Mouse (Mus musculus): ENCODE measurements at regions not wholly inside any gene's neighbourhood (a gene's known extent, or its start where the extent isn't known, plus 50 kb on each side); places are given as distances from the start of the nearest gene placed in this dataset.

DNA sequence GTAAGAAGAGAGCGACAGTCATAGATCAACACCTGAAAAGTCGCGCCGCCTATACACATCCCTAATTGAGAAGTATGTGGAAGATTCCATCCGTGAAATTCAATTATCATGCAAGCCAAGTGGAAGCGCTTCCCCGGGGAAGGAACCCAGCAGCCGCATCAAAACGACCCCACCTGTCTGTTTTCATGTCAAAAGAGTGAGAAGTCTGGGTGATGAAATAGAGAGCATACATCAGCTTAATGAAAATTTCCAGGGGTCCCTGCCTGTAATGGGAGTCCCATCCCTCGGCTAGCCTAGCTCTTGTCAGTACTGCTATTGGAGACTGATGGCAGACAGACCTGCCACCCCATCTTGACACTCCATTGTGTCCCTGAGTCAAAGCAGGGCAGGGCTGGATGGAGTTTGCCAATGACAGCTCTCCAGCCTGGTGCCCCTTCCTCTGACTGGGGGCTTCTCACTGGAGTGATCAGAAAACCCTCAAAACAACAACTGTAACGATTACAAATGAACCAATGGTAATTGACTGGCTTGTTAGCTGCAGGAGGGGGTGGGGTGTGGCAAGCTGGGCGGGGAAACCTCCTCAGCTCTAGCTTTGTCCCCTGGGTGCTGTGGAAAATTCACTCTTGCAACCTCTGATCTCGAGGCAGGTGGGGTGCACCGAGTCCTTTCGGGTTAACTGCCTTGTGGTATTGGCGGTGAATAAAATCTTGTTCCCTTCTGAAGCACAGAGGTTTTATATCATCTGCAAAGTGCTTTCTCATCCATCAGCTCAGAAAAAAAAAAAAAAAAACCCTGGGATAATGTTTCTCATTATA is 126.4 kb upstream of the Aldh1b1 start:
- no peaks in the 10 kb centered on the region for H3K36me3 ChIP-seq
- H3K4me2 ChIP-seq = no peak overlapping the region
- no peak overlapping the region for H3K9ac ChIP-seq
- H3K4me1 ChIP-seq = no peaks in the 10 kb centered on the region
- no peak for ATAC-seq (ENCODE audit: insufficient number of reproducible peaks, low FRiP score, low TSS enrichment, low read depth)
- no peak overlapping the region for H3K4me3 ChIP-seq
- 51% methylated on average over 16 of the region's 16 CpGs for WGBS
- H3K27me3 ChIP-seq = no peaks in the 10 kb centered on the region; the same call in 1 of the 2 replicates
- no peak overlapping the region for H3K27ac ChIP-seq
- no peaks in the 10 kb centered on the region for H3K9me3 ChIP-seq

DNA sequence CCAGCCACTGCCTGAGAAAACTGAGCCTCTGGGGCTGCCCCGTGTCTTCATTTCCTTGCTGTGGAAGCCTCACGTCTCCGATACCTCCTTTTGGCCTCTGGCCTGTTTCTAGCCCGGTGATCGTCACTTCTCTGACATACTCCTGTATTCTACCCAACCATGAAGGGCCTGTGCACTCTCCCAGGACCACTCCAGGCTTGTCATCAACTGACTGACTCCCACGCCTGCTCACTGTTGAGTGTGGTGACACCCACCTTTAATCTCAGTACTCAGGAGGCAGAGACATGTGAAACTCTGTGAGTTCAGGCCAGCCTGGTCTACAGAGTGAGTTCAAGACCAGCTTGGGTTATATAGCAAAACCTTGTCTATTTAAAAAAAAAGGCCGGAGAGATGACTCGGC is 132.1 kb upstream of the Shb start:
- H3K4me2 ChIP-seq = no peak overlapping the region
- H3K27ac ChIP-seq = no peak overlapping the region
- no peak overlapping the region for H3K9ac ChIP-seq
- 80% methylated on average over 8 of the region's 8 CpGs for WGBS
- no peak for ATAC-seq (ENCODE audit: insufficient number of reproducible peaks, low FRiP score, low TSS enrichment, low read depth)
- no peaks in the 10 kb centered on the region for H3K4me1 ChIP-seq
- no peak overlapping the region for H3K4me3 ChIP-seq
- no peaks in the 10 kb centered on the region for H3K27me3 ChIP-seq
- H3K36me3 ChIP-seq = no peaks in the 10 kb centered on the region
- no peaks in the 10 kb centered on the region for H3K9me3 ChIP-seq

DNA sequence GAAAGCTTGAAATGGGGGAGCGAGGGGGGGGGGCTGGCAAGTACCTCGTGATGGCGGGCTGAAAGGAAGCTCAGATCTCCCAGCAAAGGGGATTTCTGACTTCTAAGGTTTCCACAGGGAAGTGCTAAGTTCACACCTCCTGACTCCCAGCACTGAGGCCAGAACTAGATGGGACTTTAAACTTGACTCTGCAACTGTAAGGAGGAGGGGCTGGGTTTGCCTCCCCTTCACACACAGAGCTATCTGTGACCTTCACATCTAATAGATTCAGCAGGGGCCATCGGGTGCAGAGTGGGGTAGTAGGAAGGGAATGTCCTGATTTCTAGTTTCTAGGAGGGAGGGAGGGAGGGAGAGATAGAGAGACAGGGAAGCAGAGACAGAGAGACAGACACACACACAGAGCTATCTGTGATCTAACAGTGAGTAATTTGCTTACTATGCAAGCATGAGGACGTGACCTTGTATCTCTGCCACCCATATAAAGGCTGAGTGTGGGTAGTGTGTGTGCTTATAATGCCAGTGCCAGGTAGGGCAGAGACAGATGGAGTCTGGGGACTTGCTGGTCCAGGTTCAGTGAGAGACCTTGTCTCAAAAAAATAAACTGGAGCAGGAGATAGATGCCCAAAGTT is 125.2 kb upstream of the Shb start:
- H3K4me2 ChIP-seq = no peak overlapping the region
- H3K27me3 ChIP-seq = no peaks in the 10 kb centered on the region
- no peaks in the 10 kb centered on the region for H3K9me3 ChIP-seq
- no peak for ATAC-seq (ENCODE audit: insufficient number of reproducible peaks, low FRiP score, low TSS enrichment, low read depth)
- no peak overlapping the region for H3K27ac ChIP-seq
- no peaks in the 10 kb centered on the region for H3K36me3 ChIP-seq
- WGBS = 27% methylated on average over 5 of the region's 5 CpGs
- no peak overlapping the region for H3K9ac ChIP-seq
- H3K4me1 ChIP-seq = peaks cover 17% of the 10 kb centered on the region; the same call in 1 of the 2 replicates
- H3K4me3 ChIP-seq = no peak overlapping the region

GRCm38 (mm10) chr4:45655780-45656179 is 123.5 kb upstream of the Shb start:
- H3K27me3 ChIP-seq = no peaks in the 10 kb centered on the region
- H3K9me3 ChIP-seq = no peaks in the 10 kb centered on the region
- peaks cover 17% of the 10 kb centered on the region; the same call in 1 of the 2 replicates for H3K4me1 ChIP-seq
- 50% methylated on average over 5 of the region's 5 CpGs for WGBS
- 0 out of 2 replicates have a peak, but pooled peaks have one; percentile 19 for ATAC-seq (ENCODE audit: insufficient number of reproducible peaks, low FRiP score, low TSS enrichment, low read depth)
- no peak overlapping the region for H3K27ac ChIP-seq
- H3K36me3 ChIP-seq = no peaks in the 10 kb centered on the region
- no peak overlapping the region for H3K4me3 ChIP-seq
- no peak overlapping the region for H3K4me2 ChIP-seq
- H3K9ac ChIP-seq = no peak overlapping the region

- no peaks in the 10 kb centered on the region for H3K36me3 ChIP-seq
- no peak overlapping the region for H3K9ac ChIP-seq
- H3K27me3 ChIP-seq = no peaks in the 10 kb centered on the region
- no peak overlapping the region for H3K27ac ChIP-seq
- H3K9me3 ChIP-seq = no peaks in the 10 kb centered on the region
- 19% methylated on average over 4 of the region's 4 CpGs for WGBS
- H3K4me2 ChIP-seq = 0 out of 2 replicates have a peak overlapping the region, but pooled peaks have one; percentile 15
- H3K4me1 ChIP-seq = peaks cover 17% of the 10 kb centered on the region; the same call in 1 of the 2 replicates
- no peak overlapping the region for H3K4me3 ChIP-seq
- ATAC-seq (ENCODE audit: insufficient number of reproducible peaks, low FRiP score, low TSS enrichment, low read depth) = no peak
Measured at GRCm38 (mm10) chr4:45654804-45655155, 122.5 kb upstream of the Shb start.

DNA sequence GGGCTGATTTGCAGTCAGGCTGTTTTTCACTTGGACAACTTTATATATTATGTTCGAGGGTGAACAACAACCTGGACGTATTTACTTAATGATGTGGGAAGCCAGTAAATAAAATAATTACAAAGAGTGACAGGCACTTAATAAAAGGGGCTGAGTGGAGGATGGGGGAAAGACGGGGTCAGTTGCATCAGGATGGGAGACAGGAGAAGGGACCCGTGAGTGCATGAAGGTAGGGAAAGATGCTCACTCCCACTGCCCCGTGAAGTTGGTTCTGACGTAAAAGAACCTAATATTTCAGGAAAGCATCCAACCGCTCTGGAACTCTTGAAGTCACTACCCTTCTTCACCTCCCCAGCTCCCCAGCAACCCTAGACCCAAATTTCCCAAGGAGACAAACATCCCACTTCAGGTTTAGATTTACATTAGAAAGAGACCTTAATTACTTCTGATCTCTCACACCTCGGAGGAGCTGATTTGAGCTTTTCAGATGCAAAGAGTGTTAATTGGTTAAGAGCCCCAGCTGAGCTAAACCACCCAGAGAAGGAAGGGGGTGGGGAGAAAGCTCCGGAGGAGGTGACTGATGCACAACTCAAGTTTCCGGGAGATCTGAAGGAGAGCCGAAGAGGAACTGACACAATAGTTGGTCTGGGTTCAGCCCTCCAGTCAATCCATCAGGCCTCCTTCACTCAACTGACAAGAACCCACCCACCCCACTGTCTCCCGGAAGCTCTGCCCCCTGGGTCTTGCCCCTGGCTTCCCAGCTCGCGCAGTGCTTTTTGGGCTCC is 121.9 kb upstream of the Shb start:
- no peaks in the 10 kb centered on the region for H3K27me3 ChIP-seq
- no peaks in the 10 kb centered on the region for H3K36me3 ChIP-seq
- no peak overlapping the region for H3K9ac ChIP-seq
- ATAC-seq (ENCODE audit: insufficient number of reproducible peaks, low FRiP score, low TSS enrichment, low read depth) = no peak
- H3K4me2 ChIP-seq = 0 out of 2 replicates have a peak overlapping the region, but pooled peaks have one; percentile 15
- peaks cover 17% of the 10 kb centered on the region; the same call in 1 of the 2 replicates for H3K4me1 ChIP-seq
- no peaks in the 10 kb centered on the region for H3K9me3 ChIP-seq
- H3K27ac ChIP-seq = no peak overlapping the region
- 11% methylated on average over 14 of the region's 14 CpGs for WGBS
- H3K4me3 ChIP-seq = no peak overlapping the region

DNA sequence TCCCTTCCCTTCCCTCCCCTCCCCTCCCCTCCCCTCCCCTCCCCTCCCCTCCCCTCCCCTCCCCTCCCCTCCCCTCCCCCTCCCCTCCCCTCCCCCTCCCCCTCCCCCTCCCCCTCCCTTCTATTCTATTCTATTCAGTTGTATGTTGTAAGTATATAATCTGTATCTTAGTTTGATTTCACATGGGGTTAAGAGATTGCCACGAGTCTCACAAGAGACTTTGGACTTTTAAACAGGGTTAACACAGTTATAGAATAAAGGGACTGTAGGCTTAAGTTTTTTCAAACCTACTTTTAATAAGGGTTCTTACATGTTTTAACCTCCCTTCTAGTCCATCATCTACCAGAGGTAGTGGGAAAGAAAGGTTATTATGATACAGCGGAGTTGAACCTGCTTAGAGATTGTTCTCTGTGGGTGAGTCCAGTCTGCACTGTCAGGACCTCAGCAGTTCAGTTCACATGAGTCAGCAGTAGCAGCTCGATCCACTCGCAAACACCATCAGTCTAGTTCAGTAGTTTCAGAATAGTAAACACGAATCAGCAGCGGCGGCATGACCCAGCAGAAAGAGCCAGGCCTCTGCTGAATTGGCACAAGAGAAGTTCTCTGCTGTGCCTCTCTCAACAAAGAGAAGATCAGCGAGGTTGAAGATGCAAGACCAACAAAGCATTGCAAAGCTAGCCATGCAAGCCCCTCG is 116.8 kb upstream of the Shb start:
- Histone ChIP-seq H3K9me3 (no peaks in the 10 kb centered on the region), H3K27ac (no peak overlapping the region), H3K4me2 (no peak overlapping the region), H3K4me3 (no peak overlapping the region), H3K36me3 (no peaks in the 10 kb centered on the region), H3K4me1 (peaks cover 3% of the 10 kb centered on the region; the same call in 1 of the 2 replicates), H3K9ac (no peak overlapping the region), H3K27me3 (no peaks in the 10 kb centered on the region)
- 87% methylated on average over 9 of the region's 9 CpGs for WGBS
- ATAC-seq (ENCODE audit: insufficient number of reproducible peaks, low FRiP score, low TSS enrichment, low read depth) = no peak

DNA sequence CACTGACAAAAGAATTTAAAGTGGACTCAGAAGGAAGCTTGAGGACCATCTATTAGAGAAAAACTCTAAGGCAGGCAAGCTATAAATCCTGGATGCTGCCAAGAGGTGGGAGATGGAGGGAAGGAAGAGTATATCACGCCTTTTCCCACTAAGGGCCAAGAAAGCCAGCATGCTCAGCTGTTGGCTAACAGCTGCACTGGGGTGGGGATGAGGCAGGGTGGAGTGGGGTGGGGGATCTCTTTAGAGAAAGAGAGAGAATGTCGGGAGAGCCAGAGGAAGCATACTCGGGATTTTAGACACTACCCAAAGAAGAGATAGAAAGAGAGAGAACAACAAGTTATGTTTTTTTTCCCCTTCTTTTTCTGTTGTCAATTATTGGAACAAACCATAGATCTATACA is 115.2 kb upstream of the Shb start:
- H3K9ac ChIP-seq = no peak overlapping the region
- H3K4me3 ChIP-seq = no peak overlapping the region
- H3K27me3 ChIP-seq = no peaks in the 10 kb centered on the region
- whole genome bisulfite sequencing = 66% methylated on average over 3 of the region's 3 CpGs
- H3K9me3 ChIP-seq = no peaks in the 10 kb centered on the region
- H3K27ac ChIP-seq = no peak overlapping the region
- ATAC-seq (ENCODE audit: insufficient number of reproducible peaks, low FRiP score, low TSS enrichment, low read depth) = no peak
- H3K4me1 ChIP-seq = no peaks in the 10 kb centered on the region
- no peaks in the 10 kb centered on the region for H3K36me3 ChIP-seq
- H3K4me2 ChIP-seq = no peak overlapping the region

- no peak for ATAC-seq (ENCODE audit: insufficient number of reproducible peaks, low FRiP score, low TSS enrichment, low read depth)
- no peaks in the 10 kb centered on the region for H3K9me3 ChIP-seq
- 79% methylated on average over 10 of the region's 10 CpGs for WGBS
- no peak overlapping the region for H3K9ac ChIP-seq
- H3K36me3 ChIP-seq = no peaks in the 10 kb centered on the region
- no peak overlapping the region for H3K4me2 ChIP-seq
- no peaks in the 10 kb centered on the region for H3K27me3 ChIP-seq
- no peak overlapping the region for H3K4me3 ChIP-seq
- no peak overlapping the region for H3K27ac ChIP-seq
- H3K4me1 ChIP-seq = peaks cover 8% of the 10 kb centered on the region; the same call in 1 of the 2 replicates
Measured at GRCm38 (mm10) chr4:45642604-45643003, 110.3 kb upstream of the Shb start.

DNA sequence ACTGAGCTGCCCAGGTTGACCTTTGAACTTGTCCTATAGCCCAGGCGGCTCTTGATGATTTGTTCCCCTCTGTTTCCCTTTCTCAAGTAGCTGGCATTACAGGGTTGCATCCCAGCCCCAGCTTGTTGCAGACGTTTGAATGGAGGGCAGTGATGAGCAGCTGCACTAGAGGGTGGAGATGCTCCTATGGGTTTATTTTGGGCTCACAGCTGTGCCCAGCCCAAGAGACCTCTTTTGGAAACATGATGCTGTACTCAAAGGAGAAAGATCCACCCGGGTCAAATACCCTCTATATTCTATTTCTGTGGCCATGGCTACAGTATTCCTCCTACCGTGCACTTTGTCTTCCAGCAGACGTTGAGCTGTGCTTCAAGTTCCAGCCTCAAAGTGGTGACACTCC is 109.0 kb upstream of the Shb start:
- Histone ChIP-seq H3K9ac (no peak overlapping the region), H3K27me3 (no peaks in the 10 kb centered on the region), H3K4me1 (peaks cover 8% of the 10 kb centered on the region; the same call in 1 of the 2 replicates), H3K4me2 (no peak overlapping the region), H3K27ac (no peak overlapping the region), H3K4me3 (no peak overlapping the region), H3K36me3 (no peaks in the 10 kb centered on the region), H3K9me3 (no peaks in the 10 kb centered on the region)
- peak; percentile 46; the same call in 1 of the 2 replicates for ATAC-seq (ENCODE audit: insufficient number of reproducible peaks, low FRiP score, low TSS enrichment, low read depth)
- 52% methylated on average over 5 of the region's 5 CpGs for WGBS

DNA sequence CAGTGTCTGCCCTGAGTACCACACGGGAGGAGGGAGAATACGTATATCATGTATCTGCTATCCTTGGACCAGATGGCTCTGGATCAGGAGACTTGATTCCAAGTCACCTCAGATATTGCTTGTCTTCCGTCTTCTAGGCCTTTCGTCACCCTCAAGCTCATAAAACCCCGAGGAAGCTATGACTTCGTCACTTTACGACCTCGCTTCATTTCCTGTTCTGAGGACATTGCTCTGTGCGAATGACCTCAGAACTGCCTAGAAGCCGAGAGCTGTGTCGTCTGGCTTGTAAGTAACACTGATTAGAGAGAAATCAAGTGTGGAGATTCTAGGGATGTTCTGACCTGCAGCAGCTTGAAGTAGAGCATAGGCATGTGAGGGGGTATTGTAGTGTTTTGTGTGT is 108.4 kb upstream of the Shb start:
- no peak overlapping the region for H3K27ac ChIP-seq
- no peaks in the 10 kb centered on the region for H3K9me3 ChIP-seq
- ATAC-seq (ENCODE audit: insufficient number of reproducible peaks, low FRiP score, low TSS enrichment, low read depth) = no peak
- no peak overlapping the region for H3K4me2 ChIP-seq
- no peaks in the 10 kb centered on the region for H3K36me3 ChIP-seq
- H3K27me3 ChIP-seq = no peaks in the 10 kb centered on the region
- 26% methylated on average over 11 of the region's 11 CpGs for WGBS
- no peak overlapping the region for H3K9ac ChIP-seq
- no peak overlapping the region for H3K4me3 ChIP-seq
- peaks cover 8% of the 10 kb centered on the region; the same call in 1 of the 2 replicates for H3K4me1 ChIP-seq
